Mouse (Mus musculus): ENCODE results near the gene Togaram1. TPM values are rescaled to one million over a fixed set of nuclear protein-coding genes. Genes with fewer than 3 reads are reported as not detected.

The Togaram1 gene
- polyA plus RNA-seq, 1 experiment from 2014 or later = 14.0 TPM

- Histone ChIP-seq H3K27ac (no peak overlapping the region), H3K9ac (no peak overlapping the region), H3K4me1 (replicated peaks) (no peaks in the 10 kb centered on the region), H3K4me2 (no peak overlapping the region), H3K9me3 (replicated peaks) (no peaks in the 10 kb centered on the region), H3K4me3 (no peak overlapping the region), H3K36me3 (peaks cover 61% of the 10 kb centered on the region), H3K27me3 (no peaks in the 10 kb centered on the region)
- ATAC-seq (replicated peaks; ENCODE audit: insufficient number of reproducible peaks, insufficient read depth, low FRiP score, low read depth) = no peak
Observed at GRCm38 (mm10) chr12:65061082-65061481, 95.5 kb downstream of the Togaram1 start.

DNA sequence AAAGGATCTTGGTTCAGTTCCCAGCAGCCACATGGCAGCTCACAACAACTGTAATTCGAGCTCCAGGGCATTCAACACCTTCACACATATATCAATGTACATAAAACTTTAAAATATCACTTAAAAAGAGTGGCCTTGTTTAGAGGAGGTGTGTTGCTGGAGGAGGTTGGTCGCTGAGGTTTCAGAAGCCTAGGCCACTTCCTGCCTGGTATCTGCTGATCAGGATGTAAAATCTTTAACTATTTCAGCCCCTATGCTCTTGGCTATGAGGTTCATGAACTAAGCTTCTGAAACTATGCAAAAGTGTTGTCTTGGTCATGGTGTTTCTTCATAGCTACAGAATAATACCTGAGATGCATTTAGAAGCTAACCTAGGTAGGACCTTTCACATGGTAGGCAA, 99.6 kb downstream of the Togaram1 start:
- Histone ChIP-seq H3K27me3 (no peaks in the 10 kb centered on the region), H3K36me3 (peaks cover 58% of the 10 kb centered on the region), H3K4me3 (no peak overlapping the region), H3K9ac (no peak overlapping the region), H3K4me1 (replicated peaks) (peaks cover 7% of the 10 kb centered on the region), H3K4me2 (no peak overlapping the region), H3K27ac (no peak overlapping the region), H3K9me3 (replicated peaks) (no peaks in the 10 kb centered on the region)
- 57% methylated on average over 2 of the region's 2 CpGs for WGBS
- no peak for ATAC-seq (replicated peaks; ENCODE audit: insufficient number of reproducible peaks, insufficient read depth, low FRiP score, low read depth)

GRCm38 (mm10) chr12:65066234-65066633, 100.6 kb downstream of the Togaram1 start:
- Histone ChIP-seq H3K27ac (no peak overlapping the region), H3K36me3 (peaks cover 49% of the 10 kb centered on the region), H3K9me3 (replicated peaks) (no peaks in the 10 kb centered on the region), H3K4me2 (no peak overlapping the region), H3K4me3 (no peak overlapping the region), H3K9ac (no peak overlapping the region), H3K27me3 (no peaks in the 10 kb centered on the region), H3K4me1 (replicated peaks) (peaks cover 11% of the 10 kb centered on the region)
- 56% methylated on average over 3 of the region's 3 CpGs for WGBS
- no peak for ATAC-seq (replicated peaks; ENCODE audit: insufficient number of reproducible peaks, insufficient read depth, low FRiP score, low read depth)

GRCm38 (mm10) chr12:65068409-65068808, 102.8 kb downstream of the Togaram1 start:
- H3K9me3 ChIP-seq (replicated peaks) = no peaks in the 10 kb centered on the region
- H3K36me3 ChIP-seq = peaks cover 36% of the 10 kb centered on the region
- no peak overlapping the region for H3K9ac ChIP-seq
- peak overlapping the region; percentile 24 for H3K4me2 ChIP-seq
- peaks cover 14% of the 10 kb centered on the region for H3K4me1 ChIP-seq (replicated peaks)
- peak overlapping the region; percentile 81 for H3K27ac ChIP-seq
- ATAC-seq (replicated peaks; ENCODE audit: insufficient number of reproducible peaks, insufficient read depth, low FRiP score, low read depth) = no peak
- H3K27me3 ChIP-seq = no peaks in the 10 kb centered on the region
- H3K4me3 ChIP-seq = no peak overlapping the region
- 31% methylated on average over 4 of the region's 4 CpGs for WGBS

Other genes starting within 250 kb of the Togaram1 start
- gene Gm527, start 47.9 kb upstream of the Togaram1 start, polyA plus RNA-seq (2015; fragmentation: Nextera tagmentation; extraction: Ambion mirVana) = 1.3 and 1.9 TPM in 2 replicates
- 8.9 and 10.9 TPM in 2 replicates for gene Klhl28, start 270 bp upstream of the Togaram1 start, polyA plus RNA-seq (2015; fragmentation: Nextera tagmentation; extraction: Ambion mirVana)
- 27.8 and 31.2 TPM in 2 replicates for gene Prpf39, start 70.5 kb downstream of the Togaram1 start, polyA plus RNA-seq (2015; fragmentation: Nextera tagmentation; extraction: Ambion mirVana)
- 404 and 579 TPM in 2 replicates for gene Fkbp3, start 108.2 kb downstream of the Togaram1 start, polyA plus RNA-seq (2015; fragmentation: Nextera tagmentation; extraction: Ambion mirVana)
- gene Fancm, start 109.8 kb downstream of the Togaram1 start, polyA plus RNA-seq (2015; fragmentation: Nextera tagmentation; extraction: Ambion mirVana) = 4.9 and 5.1 TPM in 2 replicates
- gene Mis18bp1, start 206.8 kb downstream of the Togaram1 start, polyA plus RNA-seq (2015; fragmentation: Nextera tagmentation; extraction: Ambion mirVana) = 29.2 and 35.0 TPM in 2 replicates

All from heart, embryonic 15.5 days (tissue).